Mouse (Mus musculus): ENCODE data around the gene Insc. TPM values are rescaled to one million over a fixed set of nuclear protein-coding genes. Genes with fewer than 3 reads are reported as not detected.
"Not testable (repeated sequence)": the region's sequence is repeated elsewhere in the genome, so short reads cannot be mapped to it uniquely, and the experiment has no call there.

Gene Insc
- polyA plus RNA-seq, 1 experiment: 1.9 TPM

DNA sequence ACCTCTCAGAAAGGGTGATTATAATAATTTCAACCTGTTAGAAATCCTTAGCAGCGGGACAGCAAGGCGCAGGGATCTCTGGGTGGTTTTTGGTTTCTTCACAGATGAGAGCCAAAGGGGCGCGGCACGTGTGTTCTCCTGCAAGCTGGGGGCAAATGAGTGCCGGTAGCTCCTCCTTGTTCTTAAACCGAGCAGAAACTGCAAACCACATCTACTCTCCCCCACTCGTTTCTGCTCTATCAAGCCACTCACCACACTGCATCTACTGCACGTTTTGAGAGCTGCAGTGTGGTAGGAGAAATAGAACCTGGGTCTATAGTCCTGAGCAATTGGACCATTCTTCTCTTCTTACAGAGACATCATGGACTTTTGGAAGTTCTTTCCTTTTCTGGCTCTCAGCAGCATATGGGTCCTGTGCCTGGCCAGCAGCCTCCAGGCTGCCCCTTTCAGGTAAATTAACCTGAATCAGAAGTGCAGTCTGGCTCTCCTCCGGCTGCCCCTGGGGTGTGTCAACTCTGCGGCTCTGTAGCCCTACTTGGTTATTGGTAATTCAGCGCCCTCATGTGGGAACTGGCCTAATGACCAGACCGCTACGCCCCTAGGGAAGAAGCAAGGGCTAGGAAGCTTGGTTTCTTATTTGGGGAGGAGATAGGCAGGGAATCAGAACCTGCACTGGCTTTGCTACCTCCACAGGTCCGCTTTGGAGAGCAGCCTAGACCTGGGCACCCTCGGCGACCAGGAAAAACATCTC is 23.9 kb upstream of the Insc start:
- Histone ChIP-seq H3K4me3 (ENCODE audit: low read depth, low read length) (no peak overlapping the region), H3K4me1 (ENCODE audit: control insufficient read depth, insufficient read depth, insufficient read length, low read length) (no peaks in the 10 kb centered on the region; the same call in 1 of the 2 replicates), H3K36me3 (ENCODE audit: control insufficient read depth, insufficient read depth, low read length) (no peaks in the 10 kb centered on the region), H3K27me3 (ENCODE audit: control insufficient read depth, insufficient read depth, low read length) (peaks cover 16% of the 10 kb centered on the region), H3K27ac (ENCODE audit: insufficient read depth, low read depth, low read length) (no peak overlapping the region)
- 5% methylated on average over 17 of the region's 17 CpGs for WGBS
- no peak for TF ChIP-seq POLR2A (IDR thresholded peaks at IDR 0.05; ENCODE audit: low read depth, low read length)
- 0 out of 2 replicates have a peak, but pooled peaks have one; percentile 42 for TF ChIP-seq CTCF (IDR thresholded peaks at IDR 0.05; ENCODE audit: extremely low read depth, insufficient read length, insufficient replicate concordance, low read depth, low read length)

- H3K4me1 ChIP-seq (ENCODE audit: control insufficient read depth, insufficient read depth, insufficient read length, low read length); H3K27me3 ChIP-seq (ENCODE audit: control insufficient read depth, insufficient read depth, low read length); H3K27ac ChIP-seq (ENCODE audit: insufficient read depth, low read depth, low read length); H3K36me3 ChIP-seq (ENCODE audit: control insufficient read depth, insufficient read depth, low read length); H3K4me3 ChIP-seq (ENCODE audit: low read depth, low read length): not testable (repeated sequence)
- 62% methylated on average over 4 of the region's 4 CpGs for WGBS
- peak; percentile 48; the same call in 1 of the 2 replicates for TF ChIP-seq CTCF (IDR thresholded peaks at IDR 0.05; ENCODE audit: extremely low read depth, insufficient read length, insufficient replicate concordance, low read depth, low read length)
These were observed 13.8 kb upstream of the Insc start for GRCm38 (mm10) chr7:114729696-114730095.

GRCm38 (mm10) chr7:114731175-114731574 is 12.3 kb upstream of the Insc start:
- WGBS: 41% methylated on average over 6 of the region's 6 CpGs
- Histone ChIP-seq H3K27me3 (ENCODE audit: control insufficient read depth, insufficient read depth, low read length) (no peaks in the 10 kb centered on the region), H3K36me3 (ENCODE audit: control insufficient read depth, insufficient read depth, low read length) (no peaks in the 10 kb centered on the region), H3K27ac (ENCODE audit: insufficient read depth, low read depth, low read length) (no peak overlapping the region), H3K4me3 (ENCODE audit: low read depth, low read length) (no peak overlapping the region), H3K4me1 (ENCODE audit: control insufficient read depth, insufficient read depth, insufficient read length, low read length) (peaks cover 3% of the 10 kb centered on the region; the same call in 1 of the 2 replicates)
- TF ChIP-seq CTCF (IDR thresholded peaks at IDR 0.05; ENCODE audit: extremely low read depth, insufficient read length, insufficient replicate concordance, low read depth, low read length): no peak
- no peak for TF ChIP-seq POLR2A (IDR thresholded peaks at IDR 0.05; ENCODE audit: low read depth, low read length)

DNA sequence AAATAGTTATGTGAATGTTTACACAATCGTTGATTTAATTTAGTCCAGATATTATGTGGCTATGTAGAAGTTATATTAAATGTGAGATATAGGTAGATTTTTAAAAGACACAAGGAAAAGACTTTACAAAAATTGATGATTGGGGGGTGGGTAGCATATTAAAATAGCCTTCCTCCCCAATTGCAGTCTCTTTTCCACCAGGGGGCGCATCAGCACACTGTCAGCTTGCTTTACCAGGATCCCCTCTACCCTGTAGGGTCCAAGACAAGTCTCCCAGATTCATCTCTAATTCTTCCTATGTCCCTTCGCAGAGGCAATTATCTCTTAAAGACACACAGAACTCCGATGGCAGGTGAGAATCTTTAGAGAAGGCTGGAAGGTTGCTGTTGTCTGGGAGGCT is 11.8 kb upstream of the Insc start:
- WGBS: 37% methylated on average over 4 of the region's 4 CpGs
- peak; percentile 40; the same call in 1 of the 2 replicates for TF ChIP-seq CTCF (IDR thresholded peaks at IDR 0.05; ENCODE audit: extremely low read depth, insufficient read length, insufficient replicate concordance, low read depth, low read length)
- H3K4me3 ChIP-seq (ENCODE audit: low read depth, low read length); H3K36me3 ChIP-seq (ENCODE audit: control insufficient read depth, insufficient read depth, low read length); H3K4me1 ChIP-seq (ENCODE audit: control insufficient read depth, insufficient read depth, insufficient read length, low read length); H3K27me3 ChIP-seq (ENCODE audit: control insufficient read depth, insufficient read depth, low read length); H3K27ac ChIP-seq (ENCODE audit: insufficient read depth, low read depth, low read length): not testable (repeated sequence)

- no peaks in the 10 kb centered on the region for H3K36me3 ChIP-seq (ENCODE audit: control insufficient read depth, insufficient read depth, low read length)
These were observed 7.2 kb upstream of the Insc start for GRCm38 (mm10) chr7:114736256-114736655.

GRCm38 (mm10) chr7:114738166-114738565 is 5.3 kb upstream of the Insc start:
- H3K27me3 ChIP-seq (ENCODE audit: control insufficient read depth, insufficient read depth, low read length): no peaks in the 10 kb centered on the region
- TF ChIP-seq CTCF (IDR thresholded peaks at IDR 0.05; ENCODE audit: extremely low read depth, insufficient read length, insufficient replicate concordance, low read depth, low read length) (no peak), POLR2A (IDR thresholded peaks at IDR 0.05; ENCODE audit: low read depth, low read length) (no peak)
- no peaks in the 10 kb centered on the region for H3K4me1 ChIP-seq (ENCODE audit: control insufficient read depth, insufficient read depth, insufficient read length, low read length)
- no peak overlapping the region for H3K4me3 ChIP-seq (ENCODE audit: low read depth, low read length)
- no peak overlapping the region for H3K27ac ChIP-seq (ENCODE audit: insufficient read depth, low read depth, low read length)
- no peaks in the 10 kb centered on the region for H3K36me3 ChIP-seq (ENCODE audit: control insufficient read depth, insufficient read depth, low read length)

More at GRCm38 (mm10) chr7:114736256-114736655, 7.2 kb upstream of the Insc start:
- Histone ChIP-seq H3K4me3 (ENCODE audit: low read depth, low read length) (no peak overlapping the region), H3K27me3 (ENCODE audit: control insufficient read depth, insufficient read depth, low read length) (no peaks in the 10 kb centered on the region), H3K4me1 (ENCODE audit: control insufficient read depth, insufficient read depth, insufficient read length, low read length) (peaks cover 2% of the 10 kb centered on the region; the same call in 1 of the 2 replicates), H3K27ac (ENCODE audit: insufficient read depth, low read depth, low read length) (no peak overlapping the region)
- TF ChIP-seq CTCF (IDR thresholded peaks at IDR 0.05; ENCODE audit: extremely low read depth, insufficient read length, insufficient replicate concordance, low read depth, low read length) (no peak), POLR2A (IDR thresholded peaks at IDR 0.05; ENCODE audit: low read depth, low read length) (no peak)
- WGBS: 84% methylated on average over 5 of the region's 5 CpGs

DNA sequence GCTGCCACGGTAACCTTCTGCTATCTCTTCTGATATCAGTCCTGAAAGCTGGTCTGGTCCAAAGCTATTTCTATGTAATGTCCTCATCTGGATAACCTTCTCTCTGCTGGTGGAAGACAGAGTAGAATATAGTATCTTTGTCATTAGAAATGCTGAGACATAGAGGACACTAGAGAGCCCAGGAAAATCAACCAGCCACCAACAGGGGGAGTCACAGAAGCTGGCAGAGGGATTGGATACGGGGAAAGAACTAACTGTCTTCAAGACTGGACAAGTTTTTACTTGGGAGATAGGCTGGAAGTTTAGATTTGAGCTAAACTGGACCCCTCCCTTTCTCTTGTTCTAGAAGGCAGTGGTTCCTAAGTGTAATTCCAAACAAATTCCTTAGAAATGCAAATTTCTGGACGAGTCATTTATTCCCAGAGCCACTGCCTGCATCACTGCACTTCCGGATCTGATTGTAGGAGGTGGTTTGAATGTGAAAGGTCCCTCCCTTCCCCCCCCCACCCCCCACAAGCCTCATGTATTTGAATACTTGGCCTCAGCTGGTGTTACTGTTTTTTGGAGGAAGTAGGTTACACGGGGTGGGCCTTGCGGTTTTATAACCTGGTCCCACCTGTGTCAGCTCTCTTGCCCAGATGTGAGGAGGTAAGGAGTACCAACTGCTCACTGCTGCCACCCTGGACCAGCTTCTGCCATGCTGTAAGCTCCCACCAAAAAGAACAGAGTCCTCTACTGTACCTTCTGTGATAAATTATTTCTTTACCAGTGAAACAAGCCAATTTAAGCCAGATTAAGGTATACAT is 2.9 kb upstream of the Insc start:
- Histone ChIP-seq H3K4me3 (ENCODE audit: low read depth, low read length) (no peak overlapping the region), H3K27me3 (ENCODE audit: control insufficient read depth, insufficient read depth, low read length) (no peaks in the 10 kb centered on the region; the same call in 1 of the 2 replicates), H3K4me1 (ENCODE audit: control insufficient read depth, insufficient read depth, insufficient read length, low read length) (peaks cover 5% of the 10 kb centered on the region; the same call in 1 of the 2 replicates), H3K27ac (ENCODE audit: insufficient read depth, low read depth, low read length) (no peak overlapping the region), H3K36me3 (ENCODE audit: control insufficient read depth, insufficient read depth, low read length) (no peaks in the 10 kb centered on the region)
- WGBS: 42% methylated on average over 6 of the region's 6 CpGs
- TF ChIP-seq POLR2A (IDR thresholded peaks at IDR 0.05; ENCODE audit: low read depth, low read length): no peak
- no peak for TF ChIP-seq CTCF (IDR thresholded peaks at IDR 0.05; ENCODE audit: extremely low read depth, insufficient read length, insufficient replicate concordance, low read depth, low read length)

Data from small intestine, adult 2 months (tissue).